Mouse (Mus musculus): ENCODE results near the gene Sash3. TPM values are rescaled to one million over a fixed set of nuclear protein-coding genes. Genes with fewer than 3 reads are reported as not detected.

Gene Sash3
- not detected in 2 replicates for polyA plus RNA-seq (2011; ENCODE audit: insufficient read depth, insufficient read length, low read depth, missing spikeins)

GRCm38 (mm10) chrX:48146262-48146661 is at the start of gene Sash3:
TSS of gene Sash3 (plus strand) at chrX:48146436.
- Histone ChIP-seq H3K27me3 (ENCODE audit: control insufficient read depth, insufficient read depth, low read length, poor library complexity, severe bottlenecking) (no peaks in the 10 kb centered on the region), H3K9ac (ENCODE audit: low read depth, poor library complexity, severe bottlenecking) (no peak within 1 kb of the TSS), H3K4me3 (ENCODE audit: low read depth, low read length) (no peak within 1 kb of the TSS), H3K4me1 (ENCODE audit: control insufficient read depth, insufficient read depth, low read length) (no peaks in the 10 kb centered on the region), H3K9me3 (replicated peaks; ENCODE audit: control insufficient read depth, insufficient read depth, low read length, poor library complexity, severe bottlenecking) (no peaks in the 10 kb centered on the region), H3K36me3 (ENCODE audit: control insufficient read depth, insufficient read depth, low read length, poor library complexity, severe bottlenecking) (no peaks in the 10 kb centered on the region), H3K27ac (ENCODE audit: insufficient read depth, low read length) (no peak within 1 kb of the TSS)
- TF ChIP-seq POLR2A (IDR thresholded peaks at IDR 0.05; ENCODE audit: insufficient read depth, low read length) (no peak), CTCF (IDR thresholded peaks at IDR 0.05; ENCODE audit: low read depth, low read length) (no peak), EP300 (IDR thresholded peaks at IDR 0.05; ENCODE audit: insufficient read depth, low read depth, low read length) (no peak)

GRCm38 (mm10) chrX:48096580-48096979 is 49.7 kb upstream of the Sash3 start:
- H3K36me3 ChIP-seq (ENCODE audit: control insufficient read depth, insufficient read depth, low read length, poor library complexity, severe bottlenecking) = no peaks in the 10 kb centered on the region
- no peak overlapping the region for H3K9ac ChIP-seq (ENCODE audit: low read depth, poor library complexity, severe bottlenecking)
- no peaks in the 10 kb centered on the region for H3K4me1 ChIP-seq (ENCODE audit: control insufficient read depth, insufficient read depth, low read length)
- no peak overlapping the region for H3K27ac ChIP-seq (ENCODE audit: insufficient read depth, low read length)
- H3K4me3 ChIP-seq (ENCODE audit: low read depth, low read length) = no peak overlapping the region
- no peaks in the 10 kb centered on the region for H3K9me3 ChIP-seq (replicated peaks; ENCODE audit: control insufficient read depth, insufficient read depth, low read length, poor library complexity, severe bottlenecking)
- no peaks in the 10 kb centered on the region for H3K27me3 ChIP-seq (ENCODE audit: control insufficient read depth, insufficient read depth, low read length, poor library complexity, severe bottlenecking)
- no peak for TF ChIP-seq POLR2A (IDR thresholded peaks at IDR 0.05; ENCODE audit: insufficient read depth, low read length)
- no peak for TF ChIP-seq EP300 (IDR thresholded peaks at IDR 0.05; ENCODE audit: insufficient read depth, low read depth, low read length)
- TF ChIP-seq CTCF (IDR thresholded peaks at IDR 0.05; ENCODE audit: low read depth, low read length) = no peak

- Histone ChIP-seq H3K9me3 (replicated peaks; ENCODE audit: control insufficient read depth, insufficient read depth, low read length, poor library complexity, severe bottlenecking) (no peaks in the 10 kb centered on the region), H3K4me3 (ENCODE audit: low read depth, low read length) (no peak overlapping the region), H3K9ac (ENCODE audit: low read depth, poor library complexity, severe bottlenecking) (no peak overlapping the region), H3K4me1 (ENCODE audit: control insufficient read depth, insufficient read depth, low read length) (no peaks in the 10 kb centered on the region), H3K27ac (ENCODE audit: insufficient read depth, low read length) (no peak overlapping the region), H3K36me3 (ENCODE audit: control insufficient read depth, insufficient read depth, low read length, poor library complexity, severe bottlenecking) (no peaks in the 10 kb centered on the region), H3K27me3 (ENCODE audit: control insufficient read depth, insufficient read depth, low read length, poor library complexity, severe bottlenecking) (no peaks in the 10 kb centered on the region)
- TF ChIP-seq POLR2A (IDR thresholded peaks at IDR 0.05; ENCODE audit: insufficient read depth, low read length) (no peak), EP300 (IDR thresholded peaks at IDR 0.05; ENCODE audit: insufficient read depth, low read depth, low read length) (no peak), CTCF (IDR thresholded peaks at IDR 0.05; ENCODE audit: low read depth, low read length) (no peak)
These were observed 47.6 kb upstream of the Sash3 start for GRCm38 (mm10) chrX:48098470-48099129.

- Histone ChIP-seq H3K9me3 (replicated peaks; ENCODE audit: control insufficient read depth, insufficient read depth, low read length, poor library complexity, severe bottlenecking) (no peaks in the 10 kb centered on the region), H3K4me1 (ENCODE audit: control insufficient read depth, insufficient read depth, low read length) (no peaks in the 10 kb centered on the region), H3K9ac (ENCODE audit: low read depth, poor library complexity, severe bottlenecking) (no peak overlapping the region), H3K27me3 (ENCODE audit: control insufficient read depth, insufficient read depth, low read length, poor library complexity, severe bottlenecking) (no peaks in the 10 kb centered on the region), H3K36me3 (ENCODE audit: control insufficient read depth, insufficient read depth, low read length, poor library complexity, severe bottlenecking) (no peaks in the 10 kb centered on the region), H3K27ac (ENCODE audit: insufficient read depth, low read length) (no peak overlapping the region), H3K4me3 (ENCODE audit: low read depth, low read length) (no peak overlapping the region)
- TF ChIP-seq EP300 (IDR thresholded peaks at IDR 0.05; ENCODE audit: insufficient read depth, low read depth, low read length) = no peak
- peak; percentile 49 for TF ChIP-seq CTCF (IDR thresholded peaks at IDR 0.05; ENCODE audit: low read depth, low read length)
These were observed 46.4 kb upstream of the Sash3 start for GRCm38 (mm10) chrX:48099871-48100270.

- no peaks in the 10 kb centered on the region for H3K27me3 ChIP-seq (ENCODE audit: control insufficient read depth, insufficient read depth, low read length, poor library complexity, severe bottlenecking)
- H3K9me3 ChIP-seq (replicated peaks; ENCODE audit: control insufficient read depth, insufficient read depth, low read length, poor library complexity, severe bottlenecking) = no peaks in the 10 kb centered on the region
- no peaks in the 10 kb centered on the region for H3K4me1 ChIP-seq (ENCODE audit: control insufficient read depth, insufficient read depth, low read length)
- TF ChIP-seq POLR2A (IDR thresholded peaks at IDR 0.05; ENCODE audit: insufficient read depth, low read length) (no peak), CTCF (IDR thresholded peaks at IDR 0.05; ENCODE audit: low read depth, low read length) (no peak), EP300 (IDR thresholded peaks at IDR 0.05; ENCODE audit: insufficient read depth, low read depth, low read length) (no peak)
- H3K27ac ChIP-seq (ENCODE audit: insufficient read depth, low read length) = no peak overlapping the region
- no peaks in the 10 kb centered on the region for H3K36me3 ChIP-seq (ENCODE audit: control insufficient read depth, insufficient read depth, low read length, poor library complexity, severe bottlenecking)
- H3K9ac ChIP-seq (ENCODE audit: low read depth, poor library complexity, severe bottlenecking) = no peak overlapping the region
- H3K4me3 ChIP-seq (ENCODE audit: low read depth, low read length) = no peak overlapping the region
These were observed 43.0 kb upstream of the Sash3 start for GRCm38 (mm10) chrX:48103256-48103655.

GRCm38 (mm10) chrX:48104736-48105441 is 41.3 kb upstream of the Sash3 start:
- no peaks in the 10 kb centered on the region for H3K9me3 ChIP-seq (replicated peaks; ENCODE audit: control insufficient read depth, insufficient read depth, low read length, poor library complexity, severe bottlenecking)
- H3K9ac ChIP-seq (ENCODE audit: low read depth, poor library complexity, severe bottlenecking) = no peak overlapping the region
- no peaks in the 10 kb centered on the region for H3K36me3 ChIP-seq (ENCODE audit: control insufficient read depth, insufficient read depth, low read length, poor library complexity, severe bottlenecking)
- TF ChIP-seq POLR2A (IDR thresholded peaks at IDR 0.05; ENCODE audit: insufficient read depth, low read length) (no peak), EP300 (IDR thresholded peaks at IDR 0.05; ENCODE audit: insufficient read depth, low read depth, low read length) (no peak), CTCF (IDR thresholded peaks at IDR 0.05; ENCODE audit: low read depth, low read length) (no peak)
- no peaks in the 10 kb centered on the region for H3K27me3 ChIP-seq (ENCODE audit: control insufficient read depth, insufficient read depth, low read length, poor library complexity, severe bottlenecking)
- H3K4me1 ChIP-seq (ENCODE audit: control insufficient read depth, insufficient read depth, low read length) = no peaks in the 10 kb centered on the region
- no peak overlapping the region for H3K27ac ChIP-seq (ENCODE audit: insufficient read depth, low read length)
- no peak overlapping the region for H3K4me3 ChIP-seq (ENCODE audit: low read depth, low read length)

All from ES-Bruce4 (cell line).